Mouse (Mus musculus) heart, embryonic 10.5 days (tissue): ENCODE results near the gene Fn1. TPM values are rescaled to one million over a fixed set of nuclear protein-coding genes. Genes with fewer than 3 reads are reported as not detected.

Source experiments
- DNase-seq: peaks from one replicate; pipeline ENCODE4 v3.0.0-alpha.2; 2017; ENCODE audit warnings: low spot score
- H3K27ac ChIP-seq: fragments of 300-500 bp; sonication (generic); 2 replicates; pipeline ENCODE4 v1.5.1; 2016; ENCODE audit warnings: mild to moderate bottlenecking
- H3K27me3 ChIP-seq: fragments of 300-500 bp; sonication (generic); 2 replicates; pipeline ENCODE4 v1.6.1; 2016; ENCODE audit warnings: mild to moderate bottlenecking; ENCODE audit not compliant: poor library complexity, insufficient read depth, severe bottlenecking
- H3K36me3 ChIP-seq: fragments of 300-500 bp; sonication (generic); 2 replicates; pipeline ENCODE4 v1.6.1; 2016; ENCODE audit warnings: mild to moderate bottlenecking, moderate library complexity
- H3K4me1 ChIP-seq: fragments of 300-500 bp; sonication (generic); 2 replicates; pipeline ENCODE4 v1.6.1; 2016; ENCODE audit warnings: mild to moderate bottlenecking
- H3K4me3 ChIP-seq: fragments of 300-500 bp; sonication (generic); 2 replicates; pipeline ENCODE4 v1.5.1; 2016; ENCODE audit warnings: mild to moderate bottlenecking, moderate library complexity
- H3K9me3 ChIP-seq: fragments of 300-500 bp; sonication (generic); 2 replicates; pipeline ENCODE4 v1.6.1; 2016; ENCODE audit warnings: mild to moderate bottlenecking, moderate library complexity
- whole genome bisulfite sequencing: fragments of 180-500 bp; shearing (Covaris S2); methylation state at CpG from one replicate; pipeline ENCODE4 v1.1.7; 2016; 5-methylcytosine and 5-hydroxymethylcytosine counted together
- polyA plus RNA-seq: library from polyadenylated mRNA; unstranded; fragments of >200 nt; fragmentation: Nextera tagmentation; extraction: Ambion mirVana; gene quantifications from 2 replicates; pipeline ENCODE4 v1.2.1, GENCODE M21; 2016

Fn1 gene
- polyA plus RNA-seq, 1 experiment from 2014 or later: 356 TPM

DNA sequence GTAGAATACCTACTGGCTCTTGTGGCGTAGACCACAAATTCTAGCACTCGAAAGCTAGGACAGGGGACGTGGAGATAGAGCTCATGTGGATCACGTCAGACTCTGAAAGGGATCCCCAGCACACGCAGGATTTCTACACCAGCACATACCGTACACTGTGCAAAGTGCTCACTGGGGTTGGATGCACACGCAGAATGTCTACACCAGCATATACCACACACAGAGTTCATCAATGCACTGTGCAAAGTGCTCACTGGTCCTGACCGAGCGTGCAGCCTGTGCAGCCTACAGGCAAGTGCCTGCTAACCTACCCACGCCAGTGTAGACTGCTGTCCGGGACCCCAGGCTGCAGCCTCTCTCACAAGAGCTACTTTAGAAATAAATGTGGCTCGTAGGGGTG is 72.6 kb downstream of the Fn1 start:
- 87% methylated on average over 12 of the region's 12 CpGs for WGBS
- H3K4me1 ChIP-seq: no peaks in the 10 kb centered on the region
- no peak for DNase-seq
- H3K9me3 ChIP-seq: no peaks in the 10 kb centered on the region
- H3K36me3 ChIP-seq: peaks cover 66% of the 10 kb centered on the region
- no peaks in the 10 kb centered on the region for H3K27me3 ChIP-seq
- no peak overlapping the region for H3K4me3 ChIP-seq
- no peak overlapping the region for H3K27ac ChIP-seq

DNA sequence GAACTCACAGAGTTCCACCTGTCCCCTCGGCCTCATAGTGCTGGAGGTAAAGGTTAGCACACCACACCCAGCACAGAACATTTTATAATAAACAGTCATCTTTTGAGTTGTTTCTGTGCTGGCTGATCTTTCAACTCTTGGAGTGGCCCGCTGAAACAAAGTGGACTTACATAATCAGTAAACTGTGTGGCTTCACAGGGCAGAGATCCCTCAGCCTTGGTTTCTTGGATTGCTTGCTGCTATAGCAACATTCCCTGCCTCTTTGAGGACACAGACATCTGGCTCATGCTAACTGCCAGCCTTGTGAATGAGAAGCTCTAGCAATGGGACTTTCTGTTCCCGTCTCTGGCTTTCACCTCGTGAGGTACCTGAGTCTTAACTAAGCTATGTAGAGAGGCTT is 73.5 kb downstream of the Fn1 start:
- DNase-seq: no peak
- no peak overlapping the region for H3K4me3 ChIP-seq
- no peaks in the 10 kb centered on the region for H3K27me3 ChIP-seq
- WGBS: 87% methylated on average over 4 of the region's 4 CpGs
- H3K36me3 ChIP-seq: peaks cover 62% of the 10 kb centered on the region
- H3K9me3 ChIP-seq: no peaks in the 10 kb centered on the region
- H3K4me1 ChIP-seq: no peaks in the 10 kb centered on the region
- no peak overlapping the region for H3K27ac ChIP-seq

DNA sequence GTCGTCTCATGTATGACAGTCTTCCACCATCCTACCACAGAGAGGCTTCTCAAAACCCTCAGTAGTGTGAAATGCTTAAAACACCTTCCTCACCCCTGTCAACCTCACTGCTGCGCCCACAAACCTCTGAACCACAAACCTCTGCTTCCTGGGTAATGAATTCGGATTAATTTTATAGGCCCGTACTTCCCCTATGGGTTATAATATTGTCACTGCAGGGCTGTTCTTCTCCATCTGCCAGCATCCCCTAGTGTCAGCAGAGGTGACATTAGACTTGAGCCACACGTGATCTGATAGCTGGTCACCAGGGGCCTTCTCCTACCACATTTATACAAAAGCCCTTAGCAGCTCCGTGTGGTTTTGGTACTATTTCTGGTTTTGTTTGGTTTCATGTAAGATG is 76.2 kb downstream of the Fn1 start:
- no peaks in the 10 kb centered on the region for H3K27me3 ChIP-seq
- no peak overlapping the region for H3K4me3 ChIP-seq
- H3K36me3 ChIP-seq: peaks cover 79% of the 10 kb centered on the region
- H3K4me1 ChIP-seq: no peaks in the 10 kb centered on the region
- no peaks in the 10 kb centered on the region for H3K9me3 ChIP-seq
- no peak for DNase-seq
- 90% methylated on average over 6 of the region's 6 CpGs for WGBS
- no peak overlapping the region for H3K27ac ChIP-seq

DNA sequence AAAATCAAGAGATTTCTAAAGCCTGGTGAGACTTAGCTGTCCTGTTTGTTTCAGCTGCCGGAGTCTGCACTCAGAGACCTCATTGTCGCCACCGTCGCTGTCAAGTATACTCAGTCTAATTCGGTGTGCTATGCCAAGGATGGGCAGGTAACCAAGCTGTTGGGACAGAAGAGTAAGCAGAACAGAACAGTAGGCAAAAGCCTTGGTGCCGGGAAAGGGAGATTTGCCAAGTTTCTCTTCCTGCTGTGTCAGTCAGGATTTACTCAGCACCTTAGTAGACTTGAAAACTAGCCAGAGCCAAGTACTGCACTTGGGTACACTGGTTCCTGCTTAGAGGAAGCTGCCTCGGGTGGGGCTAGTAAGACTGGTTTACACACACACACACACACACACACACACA is 77.0 kb downstream of the Fn1 start:
- H3K27ac ChIP-seq: no peak overlapping the region
- WGBS: 93% methylated on average over 7 of the region's 7 CpGs
- H3K9me3 ChIP-seq: no peaks in the 10 kb centered on the region
- no peak for DNase-seq
- H3K27me3 ChIP-seq: no peaks in the 10 kb centered on the region
- peaks cover 88% of the 10 kb centered on the region for H3K36me3 ChIP-seq
- H3K4me1 ChIP-seq: no peaks in the 10 kb centered on the region
- no peak overlapping the region for H3K4me3 ChIP-seq

DNA sequence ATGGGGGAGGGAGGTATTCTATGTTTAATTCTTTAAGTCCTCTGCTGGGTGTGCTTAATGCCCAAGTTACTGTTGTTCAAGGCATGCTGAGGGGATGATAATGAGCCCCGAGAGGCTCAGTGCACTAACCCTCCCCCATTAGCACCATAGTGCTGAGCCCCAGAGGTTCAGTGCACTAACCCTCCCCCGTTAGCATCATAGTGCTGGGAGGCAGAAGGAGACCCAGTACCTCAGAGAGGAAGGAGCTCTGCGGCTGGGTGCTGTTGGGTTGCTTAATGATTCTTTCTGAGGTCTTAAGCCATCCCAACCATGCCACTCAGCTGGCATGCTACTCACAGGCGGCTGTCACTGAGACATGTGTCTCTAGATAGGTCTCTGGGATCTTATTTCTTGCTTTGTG is 82.9 kb downstream of the Fn1 start:
- Histone ChIP-seq H3K36me3 (peaks cover 91% of the 10 kb centered on the region), H3K9me3 (no peaks in the 10 kb centered on the region), H3K4me1 (no peaks in the 10 kb centered on the region), H3K4me3 (no peak overlapping the region), H3K27ac (no peak overlapping the region), H3K27me3 (no peaks in the 10 kb centered on the region)
- DNase-seq: no peak
- 90% methylated on average over 4 of the region's 4 CpGs for WGBS

DNA sequence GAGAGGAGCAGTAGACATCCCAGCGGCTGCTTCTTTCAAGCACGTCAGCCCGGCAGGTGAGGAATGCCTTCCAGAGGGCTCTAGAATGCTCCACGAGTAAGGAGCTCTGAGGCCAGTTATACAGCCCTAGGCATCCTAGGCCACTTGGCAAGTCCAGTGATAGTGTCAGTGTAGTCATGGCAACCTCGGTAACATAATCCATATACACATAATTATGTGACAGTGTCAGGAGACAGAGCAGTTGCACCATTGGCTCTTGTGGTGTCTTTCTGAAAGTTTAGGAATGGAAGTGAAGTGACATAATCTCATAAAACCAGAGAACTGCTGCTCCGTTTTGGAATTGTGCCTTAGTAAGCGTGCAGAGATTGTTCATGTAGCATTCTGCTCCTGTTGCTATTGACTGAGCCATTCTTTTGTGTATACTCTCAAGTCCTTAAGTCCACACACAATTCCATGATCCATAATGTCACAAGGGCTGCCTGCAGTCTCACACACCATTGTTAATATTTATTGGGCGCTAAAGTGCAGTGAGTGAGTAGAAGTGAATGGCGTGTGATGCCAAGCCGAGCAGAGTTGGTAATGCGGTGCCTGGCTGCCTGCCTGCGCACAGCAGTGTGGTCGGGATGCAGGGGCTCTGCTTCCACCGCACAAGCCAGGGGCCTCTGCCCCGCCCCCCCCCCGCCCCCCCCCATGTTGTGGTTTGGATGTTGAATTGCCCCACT is 85.0 kb downstream of the Fn1 start:
- H3K9me3 ChIP-seq: no peaks in the 10 kb centered on the region
- H3K4me3 ChIP-seq: no peak overlapping the region
- H3K36me3 ChIP-seq: peaks cover 95% of the 10 kb centered on the region
- 79% methylated on average over 16 of the region's 16 CpGs for WGBS
- no peaks in the 10 kb centered on the region for H3K4me1 ChIP-seq
- H3K27ac ChIP-seq: no peak overlapping the region
- no peaks in the 10 kb centered on the region for H3K27me3 ChIP-seq
- DNase-seq: no peak

DNA sequence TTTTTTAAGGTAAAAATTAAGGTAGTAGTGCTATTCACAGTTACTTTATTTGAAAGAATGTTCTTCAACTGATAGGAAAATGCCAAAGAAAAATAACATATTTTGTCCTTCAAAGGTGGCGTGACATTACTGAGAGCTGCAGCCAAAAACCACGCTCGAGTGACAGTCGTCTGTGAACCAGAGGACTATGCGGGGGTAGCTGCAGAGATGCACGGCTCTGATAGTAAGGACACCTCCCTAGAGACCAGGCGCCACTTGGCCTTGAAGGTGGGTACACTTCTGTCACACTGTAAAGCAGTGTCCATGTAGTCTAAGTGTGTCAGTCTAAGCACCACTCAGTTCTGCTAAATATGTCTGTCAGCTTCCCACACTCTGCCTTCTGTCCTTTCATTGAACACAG is 88.7 kb downstream of the Fn1 start:
- DNase-seq: no peak
- Histone ChIP-seq H3K4me3 (no peak overlapping the region), H3K36me3 (peaks cover 95% of the 10 kb centered on the region), H3K27me3 (no peaks in the 10 kb centered on the region), H3K4me1 (no peaks in the 10 kb centered on the region), H3K9me3 (no peaks in the 10 kb centered on the region), H3K27ac (no peak overlapping the region)
- 88% methylated on average over 7 of the region's 7 CpGs for WGBS

DNA sequence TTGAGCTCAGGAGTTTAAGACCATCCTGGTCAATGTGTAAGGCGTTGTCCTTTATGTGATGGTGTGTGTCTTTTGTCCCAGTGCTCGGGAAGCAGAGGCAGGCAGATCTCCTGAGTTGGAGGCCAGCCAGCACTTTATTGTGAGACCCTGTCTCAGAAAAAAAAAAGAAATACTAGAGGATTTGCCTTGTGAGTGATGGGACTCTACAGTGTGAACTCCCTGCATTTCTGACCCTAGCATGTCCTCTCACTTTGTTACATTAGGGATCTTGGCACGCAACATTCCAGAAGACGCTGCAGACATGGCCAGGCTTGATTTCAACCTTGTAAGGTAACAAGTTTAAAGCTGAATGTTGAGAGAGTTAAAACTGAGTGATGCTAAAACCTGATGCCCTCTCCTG is 92.4 kb downstream of the Fn1 start:
- DNase-seq: no peak
- Histone ChIP-seq H3K27ac (no peak overlapping the region), H3K4me1 (peaks cover 17% of the 10 kb centered on the region), H3K9me3 (no peaks in the 10 kb centered on the region), H3K36me3 (peaks cover 69% of the 10 kb centered on the region), H3K27me3 (no peaks in the 10 kb centered on the region), H3K4me3 (no peak overlapping the region)
- WGBS: 97% methylated on average over 4 of the region's 4 CpGs

DNA sequence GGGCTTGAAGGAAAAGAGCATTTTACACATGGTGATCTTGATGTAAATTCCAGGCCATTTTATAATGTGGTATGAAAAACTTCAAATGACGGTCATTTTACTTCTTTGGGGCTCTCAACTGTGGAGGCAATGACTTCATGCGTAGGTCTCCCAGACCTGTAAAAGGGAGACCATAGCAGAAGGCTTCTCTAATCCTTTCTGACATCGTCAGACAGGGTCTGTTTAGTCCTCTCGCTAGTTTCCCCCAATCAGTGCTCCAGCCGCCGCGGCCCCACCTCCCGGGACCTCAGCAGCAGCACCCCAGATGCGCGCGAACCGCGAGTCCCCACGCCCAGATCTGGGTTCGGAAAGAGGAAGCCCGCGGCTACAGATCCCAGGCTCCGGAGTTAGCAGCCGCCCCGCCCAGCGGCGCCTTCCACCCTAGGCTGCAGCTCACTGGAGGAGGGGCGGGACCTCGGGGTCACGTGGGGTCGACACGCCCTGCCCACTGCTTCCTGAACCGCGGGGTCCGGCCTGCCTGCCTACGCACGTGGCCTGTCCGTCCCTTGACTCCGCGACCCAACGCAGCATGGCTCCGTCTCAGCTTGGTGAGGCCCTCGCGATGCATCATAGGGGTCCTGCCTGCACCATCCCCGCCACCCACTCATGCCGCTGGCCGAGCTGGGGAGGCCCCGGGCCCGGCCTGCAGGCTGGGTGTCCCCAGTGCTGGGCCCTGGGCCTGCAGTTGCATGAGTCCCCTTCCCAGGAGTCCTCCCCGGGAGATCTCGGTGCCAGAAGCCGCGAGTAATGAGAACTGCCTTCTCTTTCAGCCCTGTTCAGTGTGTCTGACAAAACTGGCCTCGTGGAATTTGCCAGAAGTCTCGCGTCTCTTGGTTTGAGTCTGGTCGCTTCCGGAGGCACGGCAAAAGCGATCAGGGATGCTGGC is 96.0 kb downstream of the Fn1 start, which contains the start of gene Atic:
Gene Atic, plus strand, starts transcription at position 463 of the 925 bp plus-strand sequence.
- DNase-seq: peak; percentile 98
- Histone ChIP-seq H3K4me1 (peaks cover 17% of the 10 kb centered on the region), H3K27ac (peak within 1 kb of the TSS; percentile 93), H3K27me3 (no peaks in the 10 kb centered on the region), H3K4me3 (peak within 1 kb of the TSS; percentile 92), H3K9me3 (no peaks in the 10 kb centered on the region), H3K36me3 (peaks cover 35% of the 10 kb centered on the region)
- WGBS: under 1% methylated on average over 55 of the region's 55 CpGs

DNA sequence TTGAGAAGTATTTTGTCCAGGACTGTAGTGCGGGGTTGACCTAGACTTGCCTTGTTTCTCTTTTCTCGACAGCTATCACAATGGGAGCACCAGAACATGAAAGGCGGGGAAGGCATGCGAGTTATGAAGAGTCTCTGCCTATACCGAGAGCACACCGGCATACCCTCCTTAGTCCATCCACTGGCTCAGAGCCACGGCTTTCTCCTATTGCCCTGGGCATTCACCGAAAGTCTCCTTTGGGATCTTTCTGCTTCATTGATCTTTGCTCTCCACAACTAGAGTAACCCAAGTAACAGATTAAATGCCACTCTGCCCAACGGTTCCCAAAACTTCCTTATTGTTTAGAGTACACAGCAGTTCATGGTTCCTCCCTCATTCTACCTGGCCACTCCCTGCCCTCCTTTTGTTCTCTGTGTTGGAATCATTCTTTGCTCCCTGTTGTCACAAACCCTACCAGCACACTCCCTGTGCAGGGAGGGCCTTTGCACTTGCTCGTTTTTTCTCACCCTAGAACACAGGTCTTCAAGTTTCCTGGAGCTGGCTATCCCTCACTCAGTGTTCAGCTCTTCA is 102.3 kb downstream of the Fn1 start:
- H3K4me1 ChIP-seq: no peaks in the 10 kb centered on the region
- no peak overlapping the region for H3K27ac ChIP-seq
- H3K9me3 ChIP-seq: no peaks in the 10 kb centered on the region
- 77% methylated on average over 10 of the region's 10 CpGs for WGBS
- H3K4me3 ChIP-seq: no peak overlapping the region
- DNase-seq: no peak
- H3K36me3 ChIP-seq: no peaks in the 10 kb centered on the region
- H3K27me3 ChIP-seq: no peaks in the 10 kb centered on the region

DNA sequence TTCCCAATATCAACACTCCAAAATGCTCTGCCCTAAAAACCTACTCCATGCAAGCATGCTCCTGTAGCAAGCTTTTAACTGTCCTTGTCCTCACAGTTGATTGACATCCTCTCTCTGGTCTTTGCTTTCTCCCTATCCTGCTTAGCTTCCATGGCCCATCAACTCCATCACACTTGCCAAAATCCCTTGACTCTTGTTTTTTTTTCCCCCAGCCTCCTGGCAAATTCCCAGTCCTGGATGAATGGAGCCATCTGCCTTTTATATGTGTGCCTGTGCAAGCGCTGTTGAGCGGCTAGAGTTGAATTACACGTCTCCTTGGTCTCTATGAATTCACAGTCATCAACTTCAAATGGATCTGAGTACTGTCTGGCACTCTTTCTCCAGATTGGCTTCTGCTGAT is 112.6 kb downstream of the Fn1 start:
- WGBS: 86% methylated on average over 3 of the region's 3 CpGs
- no peak for DNase-seq
- H3K4me1 ChIP-seq: no peaks in the 10 kb centered on the region
- H3K9me3 ChIP-seq: no peaks in the 10 kb centered on the region
- H3K4me3 ChIP-seq: no peak overlapping the region
- no peak overlapping the region for H3K27ac ChIP-seq
- H3K36me3 ChIP-seq: no peaks in the 10 kb centered on the region
- no peaks in the 10 kb centered on the region for H3K27me3 ChIP-seq

DNA sequence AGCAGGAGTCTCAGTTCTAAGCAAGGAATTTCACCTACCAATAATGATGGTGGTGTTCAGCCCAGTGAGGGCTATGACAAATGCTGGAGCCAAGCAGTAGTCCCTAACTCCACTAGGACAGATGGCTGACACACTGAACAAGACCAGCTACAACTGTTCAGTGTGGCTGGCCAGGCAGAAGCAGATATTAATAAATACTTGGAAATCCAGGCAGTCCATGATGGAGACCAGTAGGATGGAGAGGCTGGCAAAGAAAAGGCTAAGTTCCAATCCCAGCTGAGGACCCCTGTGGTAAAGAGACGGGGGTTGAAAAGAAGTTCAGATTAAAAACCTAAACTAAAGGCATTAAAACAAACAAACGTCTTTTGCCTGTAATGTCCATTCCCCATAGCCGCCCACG is 113.4 kb downstream of the Fn1 start:
- H3K4me3 ChIP-seq: no peak overlapping the region
- H3K9me3 ChIP-seq: no peaks in the 10 kb centered on the region
- H3K27me3 ChIP-seq: no peaks in the 10 kb centered on the region
- no peak overlapping the region for H3K27ac ChIP-seq
- no peak for DNase-seq
- WGBS: 75% methylated on average over 4 of the region's 4 CpGs
- no peaks in the 10 kb centered on the region for H3K36me3 ChIP-seq
- no peaks in the 10 kb centered on the region for H3K4me1 ChIP-seq
